Mouse (Mus musculus): ENCODE results near the gene Arhgap24.

DNA sequence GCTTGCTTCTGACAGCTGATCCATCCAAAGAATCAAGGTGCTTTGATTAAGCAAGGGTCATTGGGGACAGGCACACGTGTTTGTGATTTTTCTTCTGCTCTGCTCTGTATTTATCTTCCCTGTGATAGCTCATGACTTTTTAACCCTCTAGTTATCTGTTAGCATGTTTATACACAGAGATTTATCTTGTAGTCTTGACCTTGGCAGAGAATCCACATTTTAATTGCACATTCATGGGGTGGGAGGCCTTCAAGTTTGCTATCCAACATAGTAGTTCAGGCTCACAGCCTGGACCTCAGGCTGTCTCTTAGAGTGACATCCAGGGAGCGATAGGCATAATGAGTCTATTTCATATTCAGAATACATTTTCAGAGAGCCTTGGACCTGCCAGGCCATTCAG is 145.5 kb downstream of the Arhgap24 start:
- TF ChIP-seq CTCF (conservative IDR thresholded peaks at IDR 0.05; ENCODE audit: low read length) = no peak
- TF ChIP-seq POU5F1 (IDR thresholded peaks at IDR 0.05; ENCODE audit: borderline replicate concordance, low read length) = no peak

Measured in E14TG2a.4 (cell line).